12 mouse cellular contexts compared by ENCODE assay signal in the genomic region with DNA sequence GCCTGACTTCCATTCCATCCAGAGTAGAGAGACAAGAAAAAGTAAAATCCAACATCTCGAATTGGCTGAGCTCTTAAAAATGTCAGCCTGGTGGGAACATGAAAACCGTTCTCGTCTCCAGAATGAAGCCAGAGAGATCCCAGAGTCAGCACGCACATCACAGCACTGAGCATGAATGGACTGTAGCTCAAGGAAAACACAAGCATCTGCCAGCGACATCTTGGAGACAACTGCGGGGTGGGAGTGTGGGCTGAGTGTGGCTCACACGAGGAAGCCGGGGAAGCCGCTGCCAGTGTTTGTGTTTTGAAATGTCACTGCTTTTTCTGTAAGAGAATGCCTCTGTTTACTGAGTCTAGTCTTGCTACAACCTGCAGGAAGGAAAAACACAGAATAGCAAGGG. TPM values are rescaled to one million over a fixed set of nuclear protein-coding genes. Genes with fewer than 3 reads are reported as not detected.
A peak's percentile ranks its signal among the peaks of the same experiment; 100 is the strongest.
DNase-seq lines count a peak whose midpoint lies in the region; ATAC-seq lines count a peak whose summit lies in the region.
"Had no signal": no experiment of that assay in that cellular context is flagged by ENCODE, and none has a peak within 500 bp of the region (broad histone marks: within the 10 kb centered on the region; RNA-seq: fewer than 3 reads in every experiment).

No protein-coding gene starts in this region.

- ATAC-seq in hindbrain, embryonic 13.5 days (ENCODE audit: low FRiP score), result no peak

- no peak overlapping the region for H3K9ac ChIP-seq in hindbrain, embryonic 13.5 days
- H3K9ac ChIP-seq: embryonic facial prominence, embryonic 13.5 days; heart, embryonic 15.5 days; midbrain, embryonic 12.5 days had no signal

- 69% methylated on average over 9 of the region's 9 CpGs for WGBS in hindbrain, embryonic 10.5 days
- WGBS in hindbrain, embryonic 13.5 days, result 74% methylated on average over 9 of the region's 9 CpGs

- H3K27me3 ChIP-seq in hindbrain, embryonic 10.5 days (ENCODE audit: insufficient read depth, poor library complexity, severe bottlenecking), result no peaks in the 10 kb centered on the region
- no peaks in the 10 kb centered on the region for H3K27me3 ChIP-seq in hindbrain, embryonic 13.5 days
- H3K27me3 ChIP-seq: CH12.LX; embryonic facial prominence, embryonic 13.5 days; heart, embryonic 15.5 days; midbrain, embryonic 12.5 days had no signal

- peak overlapping the region; percentile 35; the same call in 1 of the 2 replicates for H3K27ac ChIP-seq in hindbrain, embryonic 10.5 days
- no peak overlapping the region; the same call in 1 of the 2 replicates for H3K27ac ChIP-seq in hindbrain, embryonic 13.5 days
- H3K27ac ChIP-seq: embryonic facial prominence, embryonic 13.5 days; midbrain, embryonic 12.5 days had no signal

- DNase-seq in hindbrain, embryonic 10.5 days (ENCODE audit: low spot score), result no peak
- DNase-seq in brain, adult 2 months (ENCODE audit: low read depth, low spot score), result peak; percentile 88
- DNase-seq in frontal cortex, postnatal 36 days (ENCODE audit: low spot score in 2 of 2), result peak; percentile 68 to 82
- DNase-seq in lung, postnatal 10 days, result peak; percentile 68
- no peak for DNase-seq in thymus, postnatal 36 days
- DNase-seq in adrenal gland, adult (ENCODE audit: inconsistent age in 2 of 2, low spot score in 1 of 2), result no peak
- no peak for DNase-seq in spleen, adult 18-20 months

- H3K4me3 ChIP-seq in hindbrain, embryonic 10.5 days, result no peak overlapping the region
- H3K4me3 ChIP-seq in hindbrain, embryonic 13.5 days, result no peak overlapping the region
- H3K4me3 ChIP-seq: embryonic facial prominence, embryonic 13.5 days; heart, embryonic 15.5 days; midbrain, embryonic 12.5 days had no signal

- H3K4me2 ChIP-seq in hindbrain, embryonic 13.5 days, result no peak overlapping the region
- H3K4me2 ChIP-seq: embryonic facial prominence, embryonic 13.5 days; heart, embryonic 15.5 days; midbrain, embryonic 12.5 days had no signal

- H3K9me3 ChIP-seq in hindbrain, embryonic 10.5 days, result no peaks in the 10 kb centered on the region
- no peaks in the 10 kb centered on the region for H3K9me3 ChIP-seq in hindbrain, embryonic 13.5 days
- H3K9me3 ChIP-seq: embryonic facial prominence, embryonic 13.5 days; heart, embryonic 15.5 days; midbrain, embryonic 12.5 days had no signal

- H3K36me3 ChIP-seq in hindbrain, embryonic 10.5 days, result no peaks in the 10 kb centered on the region
- no peaks in the 10 kb centered on the region for H3K36me3 ChIP-seq in hindbrain, embryonic 13.5 days
- H3K36me3 ChIP-seq: embryonic facial prominence, embryonic 13.5 days; heart, embryonic 15.5 days; midbrain, embryonic 12.5 days had no signal

- peaks cover 9% of the 10 kb centered on the region for H3K4me1 ChIP-seq in hindbrain, embryonic 10.5 days (replicated peaks)
- peaks cover 19% of the 10 kb centered on the region for H3K4me1 ChIP-seq in hindbrain, embryonic 13.5 days (replicated peaks)

RNA-seq across cellular contexts. Expression of a gene that starts 32.7 kb away (rescaled TPM):
- polyA plus RNA-seq in hindbrain, embryonic 10.5 days (2016; fragmentation: Nextera tagmentation; extraction: Ambion mirVana), result 6.8 and 8.2 TPM in 2 replicates
- polyA plus RNA-seq in hindbrain, embryonic 13.5 days (2015; fragmentation: Nextera tagmentation; extraction: Ambion mirVana), result 13.1 and 13.2 TPM in 2 replicates

Comparison
In these comparisons a context has a peak if more than half of its experiments do, and no peak if none do; other contexts are left out.
1. DNase-seq: peak in brain, adult 2 months (single experiment), frontal cortex, postnatal 36 days (2 of 2) and lung, postnatal 10 days (single experiment); none in hindbrain, embryonic 10.5 days (single experiment), thymus, postnatal 36 days (0 of 2), adrenal gland, adult (0 of 2) and spleen, adult 18-20 months (0 of 2).